Mouse (Mus musculus) liver, embryonic 14.5 days (tissue): ENCODE results near the gene Fam196b.

ENCODE experiments used
- CTCF ChIP-seq: IDR thresholded peaks from 2 replicates; pipeline ENCODE4 v1.5.1; 2016; ENCODE audit warnings: antibody characterized with exemption, low read depth, control low read depth
- EP300 ChIP-seq: IDR thresholded peaks from 2 replicates; pipeline ENCODE4 v1.6.1; 2016; ENCODE audit warnings: antibody characterized with exemption, low read depth

DNA sequence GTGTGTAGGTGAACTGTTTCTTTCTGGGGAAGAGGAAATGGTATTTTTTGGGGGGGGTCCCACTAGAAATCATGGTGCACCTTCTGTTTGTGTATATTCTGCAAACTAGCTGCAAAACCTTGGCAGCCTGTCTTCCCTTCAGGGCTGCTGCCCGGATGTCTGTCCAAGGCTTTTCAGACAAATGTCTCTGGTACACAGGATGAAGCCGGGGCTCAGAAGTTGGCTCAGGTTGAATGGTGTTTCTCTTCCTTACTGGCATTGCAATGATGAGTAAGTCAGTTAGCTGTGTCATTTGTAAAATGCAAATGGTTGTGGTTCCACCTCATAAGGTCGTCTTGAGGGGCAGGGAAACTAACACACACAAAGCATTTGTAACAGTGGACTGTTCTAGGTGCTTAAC is 8.4 kb upstream of the Fam196b start:
- TF ChIP-seq CTCF (no peak), EP300 (no peak)
